Mouse (Mus musculus) left cerebral cortex, postnatal 14 days (tissue): ENCODE measurements around the gene Mn1. TPM values are rescaled to one million over a fixed set of nuclear protein-coding genes. Genes with fewer than 3 reads are reported as not detected.

Experiments
- DNase-seq, 2 experiments: peaks; one replicate each; pipeline ENCODE4 v3.0.0; 2021 to 2022; ENCODE audit warnings: low spot score in 2 of 2, mixed read lengths in 1 of 2
- intact Hi-C: fragments of 180-260 bp; cut with DNase I; formaldehyde crosslinking; loops from one replicate; pipeline ENCODE4 v1.15.1; 2025
- long read RNA-seq, 2 experiments: library from polyadenylated mRNA; stranded (forward); transcript quantifications; one replicate each; pipeline ENCODE4 v2.0.0; 2021
- total RNA-seq, 2 experiments: library from RNA; stranded (reverse); gene quantifications; 2 replicates each; pipeline ENCODE4 v1.2.3; 2021

Gene Mn1
- 10 to 100 TPM; 62.1 to 66.1 TPM for total RNA-seq
- long read RNA-seq, experiment 1, full-length matches to known transcripts = 11 of 21 reads
- long read RNA-seq, experiment 1, partial matches to known transcripts = 0 of 21 reads
- long read RNA-seq, experiment 1, other reads (novel, unspliced or antisense) = 10 of 21 reads
- long read RNA-seq, experiment 2, full-length matches to known transcripts = 8 of 11 reads
- long read RNA-seq, experiment 2, partial matches to known transcripts = 0 of 11 reads
- long read RNA-seq, experiment 2, other reads (novel, unspliced or antisense) = 3 of 11 reads

GRCm38 (mm10) chr5:111416591-111417374, at the start of gene Mn1:
TSS of gene Mn1 (plus strand) at chr5:111417362.
- peak; percentile 92 to 94 for DNase-seq
- intact Hi-C loops = loop anchor here (5.0 to 10.0 kb wide), 3 partner anchors 266 to 788 kb away; no protein-coding TSS in a partner anchor

- intact Hi-C loops = no loop called here
- DNase-seq = no peak
Observed at GRCm38 (mm10) chr5:111367937-111368517, 49.1 kb upstream of the Mn1 start.

- peak in 1 of 2 experiments; percentile 43 for DNase-seq
Observed at GRCm38 (mm10) chr5:111368576-111368975, 48.6 kb upstream of the Mn1 start.

GRCm38 (mm10) chr5:111375616-111376015, 41.5 kb upstream of the Mn1 start:
- no peak for DNase-seq
- intact Hi-C loops = no loop called here

More at GRCm38 (mm10) chr5:111368576-111368975, 48.6 kb upstream of the Mn1 start:
- intact Hi-C loops = no loop called here

GRCm38 (mm10) chr5:111376276-111377020, 40.7 kb upstream of the Mn1 start:
- intact Hi-C loops = no loop called here
- DNase-seq = peak; percentile 45 to 60

GRCm38 (mm10) chr5:111378126-111378993, 38.8 kb upstream of the Mn1 start:
- no peak for DNase-seq
- intact Hi-C loops = no loop called here

- intact Hi-C loops = no loop called here
- DNase-seq = no peak
Observed at GRCm38 (mm10) chr5:111383335-111383734, 33.8 kb upstream of the Mn1 start.

- intact Hi-C loops = no loop called here
- DNase-seq = no peak
Observed at GRCm38 (mm10) chr5:111390911-111391310, 26.3 kb upstream of the Mn1 start.

GRCm38 (mm10) chr5:111391485-111391884, 25.7 kb upstream of the Mn1 start:
- no peak for DNase-seq
- intact Hi-C loops = no loop called here

- peak; percentile 32 to 62 for DNase-seq
- intact Hi-C loops = no loop called here
Observed at GRCm38 (mm10) chr5:111393346-111394197, 23.6 kb upstream of the Mn1 start.

- no peak for DNase-seq
- intact Hi-C loops = no loop called here
Observed at GRCm38 (mm10) chr5:111394198-111395053, 22.7 kb upstream of the Mn1 start.

- intact Hi-C loops = no loop called here
- no peak for DNase-seq
Observed at GRCm38 (mm10) chr5:111395771-111396170, 21.4 kb upstream of the Mn1 start.

- DNase-seq = no peak
- intact Hi-C loops = no loop called here
Observed at GRCm38 (mm10) chr5:111396199-111396598, 21.0 kb upstream of the Mn1 start.

- no peak for DNase-seq
- intact Hi-C loops = no loop called here
Observed at GRCm38 (mm10) chr5:111398471-111398870, 18.7 kb upstream of the Mn1 start.

- no peak for DNase-seq
- intact Hi-C loops = no loop called here
Observed at GRCm38 (mm10) chr5:111399271-111399670, 17.9 kb upstream of the Mn1 start.

- no peak for DNase-seq
- intact Hi-C loops = no loop called here
Observed at GRCm38 (mm10) chr5:111401879-111402650, 15.1 kb upstream of the Mn1 start.
